Mouse (Mus musculus) CH12.LX (cell line): ENCODE measurements around the gene Ctnnd2.

Experiments
- CHD2 ChIP-seq: IDR thresholded peaks from 2 replicates; pipeline ENCODE4 v1.6.1; 2011; ENCODE audit warnings: low read length, improper control_type of control experiment
- CTCF ChIP-seq, 2 experiments: IDR thresholded peaks in 1 of 2; conservative IDR thresholded peaks in 1 of 2; 2 replicates each; pipeline ENCODE4 v1.5.1; 2011 to 2012; ENCODE audit warnings: low read depth in 2 of 2, low read length in 2 of 2, improper control_type of control experiment in 1 of 2, inconsistent platforms in 1 of 2, mild to moderate bottlenecking in 1 of 2, moderate library complexity in 1 of 2
- E2F4 ChIP-seq: IDR thresholded peaks from 2 replicates; pipeline ENCODE4 v1.6.1; 2011; ENCODE audit warnings: low read depth, low read length, improper control_type of control experiment; ENCODE audit not compliant: insufficient replicate concordance
- EP300 ChIP-seq: IDR thresholded peaks from 2 replicates; pipeline ENCODE4 v1.6.1; 2011; ENCODE audit warnings: low read length, improper control_type of control experiment
- GABPA ChIP-seq: IDR thresholded peaks from 2 replicates; pipeline ENCODE4 v1.6.1; 2012; ENCODE audit warnings: low read depth, low read length, improper control_type of control experiment, inconsistent platforms; ENCODE audit not compliant: insufficient replicate concordance
- HCFC1 ChIP-seq: IDR thresholded peaks from 2 replicates; pipeline ENCODE4 v1.6.1; 2012; ENCODE audit warnings: low read depth, mild to moderate bottlenecking, inconsistent platforms, low read length, improper control_type of control experiment
- MXI1 ChIP-seq: IDR thresholded peaks from 2 replicates; pipeline ENCODE4 v1.6.1; 2011; ENCODE audit warnings: mild to moderate bottlenecking, low read depth, low read length, improper control_type of control experiment
- POLR2A ChIP-seq: IDR thresholded peaks from 2 replicates; pipeline ENCODE4 v1.6.1; 2011; ENCODE audit warnings: low read depth, mild to moderate bottlenecking, improper control_type of control experiment, low read length
- RCOR1 ChIP-seq: conservative IDR thresholded peaks from 2 replicates; pipeline ENCODE4 v1.6.1; 2012; ENCODE audit warnings: low read depth, mild to moderate bottlenecking, inconsistent platforms, low read length, improper control_type of control experiment
- UBTF ChIP-seq: IDR thresholded peaks from 2 replicates; pipeline ENCODE4 v1.6.1; 2012; ENCODE audit warnings: low read depth, mild to moderate bottlenecking, inconsistent platforms, low read length, improper control_type of control experiment, moderate library complexity
- ZC3H11A ChIP-seq: IDR thresholded peaks from 2 replicates; pipeline ENCODE4 v1.6.1; 2012; ENCODE audit warnings: low read depth, mild to moderate bottlenecking, inconsistent platforms, low read length, improper control_type of control experiment
- ZKSCAN1 ChIP-seq: IDR thresholded peaks from 2 replicates; pipeline ENCODE4 v1.6.1; 2012; ENCODE audit warnings: low read depth, inconsistent platforms, low read length, improper control_type of control experiment, borderline replicate concordance
- ZNF384 ChIP-seq: IDR thresholded peaks from 2 replicates; pipeline ENCODE4 v1.6.1; 2012; ENCODE audit warnings: low read depth, low read length, improper control_type of control experiment, inconsistent platforms

DNA sequence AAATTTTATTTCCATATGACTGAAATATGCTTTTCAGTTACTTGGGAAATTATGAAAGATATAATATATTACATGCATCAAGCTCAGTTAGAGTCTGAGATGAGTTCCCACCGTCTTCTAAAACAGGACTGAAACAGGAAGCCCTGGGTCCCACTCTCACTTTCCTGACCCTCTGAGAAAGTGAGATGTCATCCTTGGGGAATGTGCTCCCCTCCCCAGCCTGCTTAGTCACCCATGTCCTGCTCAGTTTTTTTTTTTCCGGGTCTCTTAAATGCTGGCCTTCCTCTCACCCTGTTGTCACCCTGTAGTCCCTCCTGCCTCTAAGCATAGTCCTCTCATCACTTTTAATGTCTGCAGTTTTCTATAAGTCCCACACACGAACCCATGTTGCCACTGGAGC lies 456.1 kb downstream of the Ctnnd2 start:
- TF ChIP-seq ZNF384 (no peak), CTCF (conservative IDR thresholded peaks at IDR 0.05 in 1 of 2, IDR thresholded peaks at IDR 0.05 in 1 of 2; ENCODE audit: low read depth in 2 of 2, low read length in 2 of 2) (no peak), E2F4 (no peak), POLR2A (no peak), GABPA (no peak), RCOR1 (no peak), EP300 (no peak), CHD2 (no peak), ZKSCAN1 (no peak), MXI1 (no peak), ZC3H11A (no peak), UBTF (no peak), HCFC1 (no peak)
